Mouse (Mus musculus): ENCODE data around the gene Zfhx2. TPM values are rescaled to one million over a fixed set of nuclear protein-coding genes. Genes with fewer than 3 reads are reported as not detected.
A peak's percentile ranks its signal among the peaks of the same experiment; 100 is the strongest.

Gene Zfhx2
- polyA plus RNA-seq, 1 experiment from 2014 or later: 1.5 TPM

- DNase-seq (ENCODE audit: low spot score): peak; percentile 83
Observed at GRCm38 (mm10) chr14:55105836-55106809, 14.0 kb upstream of the Zfhx2 start, which contains the start of gene Ap1g2. Ap1g2 (minus strand) TSS chr14:55106593.

GRCm38 (mm10) chr14:55105386-55105785 is 13.3 kb upstream of the Zfhx2 start:
- DNase-seq (ENCODE audit: low spot score): no peak

GRCm38 (mm10) chr14:55104365-55104764 is 12.2 kb upstream of the Zfhx2 start:
- no peak for DNase-seq (ENCODE audit: low spot score)

- no peak for DNase-seq (ENCODE audit: low spot score)
Observed at GRCm38 (mm10) chr14:55102253-55102785, 10.2 kb upstream of the Zfhx2 start.

- DNase-seq (ENCODE audit: low spot score): peak; percentile 58
Observed at GRCm38 (mm10) chr14:55101592-55101991, 9.5 kb upstream of the Zfhx2 start.

GRCm38 (mm10) chr14:55098067-55098466 is 5.9 kb upstream of the Zfhx2 start:
- peak; percentile 75 for DNase-seq (ENCODE audit: low spot score)

GRCm38 (mm10) chr14:55097646-55098045 is 5.5 kb upstream of the Zfhx2 start:
- DNase-seq (ENCODE audit: low spot score): no peak

GRCm38 (mm10) chr14:55096573-55097087 is 4.5 kb upstream of the Zfhx2 start:
- DNase-seq (ENCODE audit: low spot score): no peak

GRCm38 (mm10) chr14:55095671-55096070 is 3.5 kb upstream of the Zfhx2 start:
- no peak for DNase-seq (ENCODE audit: low spot score)

GRCm38 (mm10) chr14:55095263-55095662 is 3.1 kb upstream of the Zfhx2 start:
- DNase-seq (ENCODE audit: low spot score): no peak

GRCm38 (mm10) chr14:55094704-55095231 is 2.6 kb upstream of the Zfhx2 start, which contains the start of gene Thtpa:
Thtpa (plus strand) TSS chr14:55094784.
- peak; percentile 63 for DNase-seq (ENCODE audit: low spot score)

GRCm38 (mm10) chr14:55093927-55094326 is 1.8 kb upstream of the Zfhx2 start:
- peak; percentile 19 for DNase-seq (ENCODE audit: low spot score)

GRCm38 (mm10) chr14:55091209-55091865 is 787 bp downstream of the Zfhx2 start:
- no peak for DNase-seq (ENCODE audit: low spot score)

GRCm38 (mm10) chr14:55089199-55089947 is 2.8 kb downstream of the Zfhx2 start:
- DNase-seq (ENCODE audit: low spot score): peak; percentile 41

- no peak for DNase-seq (ENCODE audit: low spot score)
Observed at GRCm38 (mm10) chr14:55086009-55086514, 6.1 kb downstream of the Zfhx2 start.

- DNase-seq (ENCODE audit: low spot score): no peak
Observed at GRCm38 (mm10) chr14:55085324-55086008, 6.7 kb downstream of the Zfhx2 start.

GRCm38 (mm10) chr14:55083481-55083880 is 8.6 kb downstream of the Zfhx2 start:
- no peak for DNase-seq (ENCODE audit: low spot score)

- no peak for DNase-seq (ENCODE audit: low spot score)
Observed at GRCm38 (mm10) chr14:55081105-55081504, 11.0 kb downstream of the Zfhx2 start.

- DNase-seq (ENCODE audit: low spot score): peak; percentile 83
Observed at GRCm38 (mm10) chr14:55079214-55079970, 12.7 kb downstream of the Zfhx2 start.

All from thymus, postnatal 0 days (tissue).